Mouse (Mus musculus) fat pad, adult 2 months (tissue): ENCODE data around the gene Pqlc2.
A peak's percentile ranks its signal among the peaks of the same experiment; 100 is the strongest.

ENCODE experiments used
- DNase-seq: peaks from one replicate; pipeline ENCODE4 v3.0.0-alpha.2; 2011; ENCODE audit warnings: low read depth, low spot score; ENCODE audit errors: extremely low read depth

The Pqlc2 gene

DNA sequence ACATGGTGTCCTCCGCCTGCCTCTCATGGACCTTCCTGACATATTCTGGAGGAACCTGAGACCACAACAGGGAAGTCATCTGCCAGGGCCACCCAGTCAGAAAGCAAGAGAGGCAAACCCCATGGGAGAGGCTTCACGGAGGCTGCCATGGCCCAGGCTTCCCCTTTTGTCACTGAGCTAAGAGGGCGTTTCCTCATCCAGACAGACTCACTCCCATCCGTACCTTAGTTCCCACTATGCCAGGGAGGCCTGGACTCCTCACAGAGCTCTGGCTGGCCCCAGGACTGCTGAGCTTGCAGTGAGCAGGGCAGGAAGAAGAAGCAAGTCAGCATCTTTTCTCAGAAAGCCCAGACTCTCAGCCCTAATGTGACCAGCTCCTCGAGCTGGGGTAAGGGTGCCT, 2.6 kb downstream of the Pqlc2 start:
- DNase-seq, result no peak

- DNase-seq, result no peak
Measured at GRCm38 (mm10) chr4:139305521-139305920, 5.0 kb downstream of the Pqlc2 start.

DNA sequence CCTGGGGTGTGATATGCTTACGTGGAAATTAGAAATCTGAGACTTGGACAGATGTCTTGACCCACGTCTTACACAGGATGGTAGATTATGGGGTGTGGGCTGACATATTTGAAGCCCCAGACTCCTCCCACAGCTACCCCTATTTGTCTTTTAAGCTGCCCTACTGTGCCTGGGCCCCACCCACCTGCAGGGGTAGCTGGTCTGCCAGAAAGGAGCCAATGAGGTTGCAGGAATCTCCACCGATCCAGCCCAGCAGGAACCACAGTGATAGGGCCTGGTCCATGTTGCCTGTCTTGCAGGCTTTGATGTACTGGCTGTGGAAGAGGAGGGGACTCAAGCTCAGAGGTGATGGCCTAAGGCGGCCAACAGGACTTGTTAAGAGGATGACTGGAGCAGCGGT, 8.3 kb downstream of the Pqlc2 start:
- no peak for DNase-seq

GRCm38 (mm10) chr4:139301780-139302179, 8.7 kb downstream of the Pqlc2 start:
- DNase-seq, result no peak

GRCm38 (mm10) chr4:139298671-139299366, 11.7 kb downstream of the Pqlc2 start:
- DNase-seq, result no peak

DNA sequence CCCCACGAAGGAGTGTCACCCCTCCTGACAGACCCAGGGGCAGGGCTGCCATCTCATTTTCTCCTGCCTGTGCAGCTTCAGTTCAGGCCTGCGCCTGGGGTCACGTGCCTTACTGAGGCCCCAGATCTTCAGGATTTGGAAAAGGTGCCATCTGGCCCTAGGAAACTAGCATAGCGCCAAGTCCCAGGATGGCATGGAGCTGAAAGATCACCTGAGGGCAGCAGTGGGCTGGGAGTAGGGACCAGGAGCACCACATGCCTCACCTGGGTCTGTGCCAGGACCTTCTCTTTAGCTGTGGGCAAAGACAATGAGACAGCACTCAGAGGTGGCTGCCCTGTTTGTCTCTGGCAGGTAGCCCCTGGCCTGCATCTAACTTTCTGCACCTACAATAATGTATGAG, 12.9 kb downstream of the Pqlc2 start:
- DNase-seq, result peak; percentile 13

- DNase-seq, result no peak
Measured at GRCm38 (mm10) chr4:139292038-139292437, 18.5 kb downstream of the Pqlc2 start.

- DNase-seq, result no peak
Measured at GRCm38 (mm10) chr4:139291099-139291498, 19.4 kb downstream of the Pqlc2 start.

- DNase-seq, result no peak
Measured at GRCm38 (mm10) chr4:139289017-139289416, 21.5 kb downstream of the Pqlc2 start.

GRCm38 (mm10) chr4:139287122-139287863, 23.2 kb downstream of the Pqlc2 start:
- no peak for DNase-seq

DNA sequence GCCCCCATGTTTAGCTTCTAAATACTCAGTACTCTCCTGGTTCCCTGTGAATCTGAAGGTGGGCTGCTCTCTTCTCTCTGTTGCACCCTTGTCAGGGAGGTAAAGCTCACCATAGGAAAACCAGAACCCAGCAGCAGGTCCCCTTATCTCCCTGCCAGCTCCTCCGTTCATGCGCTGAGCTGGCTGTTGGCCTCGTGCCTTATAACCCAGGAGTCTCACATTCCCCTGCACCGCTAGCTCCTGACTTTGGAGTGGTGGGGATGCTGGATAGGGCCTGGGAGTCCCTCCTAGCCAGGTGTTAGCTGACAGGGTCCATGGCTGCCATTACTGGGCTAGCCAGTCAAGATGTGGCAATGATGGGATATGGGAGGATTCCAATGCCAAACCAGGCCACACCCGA, 24.3 kb downstream of the Pqlc2 start:
- DNase-seq, result no peak

- DNase-seq, result no peak
Measured at GRCm38 (mm10) chr4:139284877-139285276, 25.6 kb downstream of the Pqlc2 start.

DNA sequence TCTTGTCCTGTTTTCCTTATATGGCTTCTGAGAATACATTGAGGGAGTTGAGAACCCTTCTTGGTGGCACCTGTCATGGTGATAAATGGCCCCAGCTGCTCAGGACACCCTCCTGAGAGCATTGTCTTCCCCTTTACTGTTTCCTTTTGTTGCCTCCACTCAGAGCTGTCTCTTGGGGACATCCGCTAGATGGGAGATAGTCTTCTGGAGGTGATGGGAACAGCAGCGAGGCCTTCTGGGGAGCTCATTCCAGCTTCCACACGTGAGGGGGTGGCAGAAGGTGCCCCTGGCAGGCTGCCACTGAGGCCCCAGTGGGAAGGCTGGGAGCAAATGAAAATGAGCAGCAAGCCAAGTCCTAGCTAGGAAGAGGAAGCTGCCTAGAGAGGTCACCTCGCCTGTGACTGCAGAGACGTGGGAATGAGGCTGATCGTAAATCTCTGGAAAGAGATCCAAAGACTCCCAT, 27.5 kb downstream of the Pqlc2 start:
- no peak for DNase-seq

DNA sequence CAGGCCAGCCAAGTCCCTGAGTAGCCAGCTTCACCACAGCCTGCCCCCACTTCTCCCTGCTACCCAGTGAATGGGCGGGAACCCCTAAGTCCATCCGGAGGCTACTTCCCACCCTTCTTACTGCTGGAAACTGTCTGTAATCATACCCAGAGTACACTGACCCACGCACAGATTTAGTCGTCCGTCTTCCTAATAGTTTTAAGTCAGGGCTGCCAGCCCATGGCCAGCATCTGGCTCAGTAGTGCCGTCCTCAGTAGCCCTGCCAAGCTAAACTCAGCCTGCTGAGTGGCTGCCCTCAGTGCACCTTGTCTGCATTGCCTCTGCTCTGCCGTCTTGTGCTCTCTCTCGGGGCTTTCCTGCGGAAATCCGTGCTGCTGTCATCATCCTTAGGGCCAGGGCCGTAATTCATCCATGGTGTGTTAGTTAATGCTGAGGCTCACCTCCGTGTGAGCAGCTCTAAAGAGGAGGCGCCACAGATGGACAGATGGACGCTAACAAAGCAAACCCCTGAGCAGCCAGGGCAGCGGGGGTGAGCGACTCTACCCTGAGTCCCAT, 28.6 kb downstream of the Pqlc2 start:
- no peak for DNase-seq

- no peak for DNase-seq
Measured at GRCm38 (mm10) chr4:139280530-139280929, 30.0 kb downstream of the Pqlc2 start.

- no peak for DNase-seq
Measured at GRCm38 (mm10) chr4:139276411-139276810, 34.1 kb downstream of the Pqlc2 start.

GRCm38 (mm10) chr4:139274573-139274972, 35.9 kb downstream of the Pqlc2 start:
- no peak for DNase-seq

- no peak for DNase-seq
Measured at GRCm38 (mm10) chr4:139272951-139273680, 37.4 kb downstream of the Pqlc2 start.

- no peak for DNase-seq
Measured at GRCm38 (mm10) chr4:139271562-139271961, 38.9 kb downstream of the Pqlc2 start.

DNA sequence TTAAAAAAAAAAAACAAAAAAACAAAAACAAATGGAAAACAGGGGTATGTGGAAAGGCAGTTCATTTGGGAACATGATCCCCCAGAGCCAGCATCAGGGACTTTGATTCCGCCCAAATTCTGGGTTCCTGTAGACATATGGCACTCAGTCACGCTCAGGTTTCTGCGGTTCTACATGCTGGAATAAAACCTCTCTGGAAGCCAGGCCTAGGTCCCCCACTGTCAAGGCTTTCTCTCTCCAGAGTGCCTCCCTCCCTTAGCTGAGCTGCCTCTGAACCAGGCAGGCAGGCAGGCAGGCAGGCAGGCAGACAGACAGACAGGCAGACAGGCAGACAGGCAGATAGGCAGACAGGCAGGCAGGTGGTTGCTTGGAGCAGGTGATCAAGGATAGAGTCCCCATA, 40.3 kb downstream of the Pqlc2 start:
- no peak for DNase-seq

DNA sequence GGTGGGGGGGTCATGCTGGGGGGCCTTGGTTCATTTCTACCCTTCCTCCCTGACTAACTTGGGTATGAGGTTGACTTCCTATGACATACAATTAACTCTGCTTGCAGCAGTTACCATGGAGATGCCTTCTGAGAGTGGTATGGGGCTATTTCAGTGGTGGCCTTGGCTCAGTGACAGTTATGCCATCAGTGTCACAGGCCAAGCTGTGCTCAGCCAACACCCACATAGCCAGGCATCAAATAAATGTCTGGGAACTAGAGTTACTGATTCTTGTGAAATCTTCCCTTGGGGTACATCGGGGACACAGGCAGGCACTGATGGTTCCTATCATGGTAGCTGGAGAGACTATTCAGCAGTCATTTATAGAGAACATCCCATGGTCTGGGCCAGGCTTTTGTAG, 42.3 kb downstream of the Pqlc2 start:
- no peak for DNase-seq
